Mouse (Mus musculus): ENCODE measurements around the gene Acap1. TPM values are rescaled to one million over a fixed set of nuclear protein-coding genes. Genes with fewer than 3 reads are reported as not detected.
"Not testable (repeated sequence)": the region's sequence is repeated elsewhere in the genome, so short reads cannot be mapped to it uniquely, and the experiment has no call there.

The Acap1 gene
- polyA plus RNA-seq, 1 experiment from 2014 or later = 5.2 TPM

DNA sequence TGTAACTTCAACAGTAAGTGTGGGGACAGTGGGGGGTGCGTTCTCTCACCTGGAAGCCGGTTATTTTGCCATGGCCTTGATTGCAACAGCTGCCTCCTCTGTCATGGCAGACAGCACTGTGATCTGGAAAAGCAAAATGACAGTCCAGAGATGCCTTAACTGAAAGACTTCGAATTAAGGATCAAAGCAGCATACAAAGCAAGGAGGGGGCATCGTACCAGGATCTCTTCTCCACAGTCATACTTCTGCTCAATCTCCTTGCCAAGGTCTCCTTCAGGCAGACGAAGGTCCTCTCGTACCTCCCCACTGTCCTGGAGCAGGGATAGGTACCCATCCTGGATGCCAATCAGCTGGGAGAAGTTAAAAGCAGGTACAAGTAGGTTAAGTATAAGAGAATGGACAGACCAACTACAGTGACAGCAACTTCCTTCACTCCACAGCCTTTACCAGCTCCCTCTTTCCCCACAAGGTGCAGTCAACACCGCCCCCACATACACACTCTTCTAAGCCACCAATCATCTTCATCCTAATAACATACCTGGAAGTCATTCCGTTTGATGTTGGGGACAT, 22.1 kb upstream of the Acap1 start:
- no peaks in the 10 kb centered on the region for H3K27me3 ChIP-seq (replicated peaks; ENCODE audit: control insufficient read depth, insufficient read depth, low read length)
- no peak overlapping the region for H3K9ac ChIP-seq (ENCODE audit: low read depth, low read length)
- ATAC-seq = no peak
- H3K4me3 ChIP-seq (ENCODE audit: low read length) = no peak overlapping the region
- no peak overlapping the region for H3K4me2 ChIP-seq (ENCODE audit: low read depth, low read length)
- H3K36me3 ChIP-seq (ENCODE audit: control insufficient read depth, insufficient read depth, low read length) = peaks cover 15% of the 10 kb centered on the region
- H3K4me1 ChIP-seq (ENCODE audit: control insufficient read depth, insufficient read depth, low read length) = peaks cover 34% of the 10 kb centered on the region
- no peaks in the 10 kb centered on the region for H3K9me3 ChIP-seq (ENCODE audit: control insufficient read depth, low read length)
- WGBS = 85% methylated on average over 8 of the region's 8 CpGs
- no peak overlapping the region for H3K27ac ChIP-seq (ENCODE audit: low read length)

DNA sequence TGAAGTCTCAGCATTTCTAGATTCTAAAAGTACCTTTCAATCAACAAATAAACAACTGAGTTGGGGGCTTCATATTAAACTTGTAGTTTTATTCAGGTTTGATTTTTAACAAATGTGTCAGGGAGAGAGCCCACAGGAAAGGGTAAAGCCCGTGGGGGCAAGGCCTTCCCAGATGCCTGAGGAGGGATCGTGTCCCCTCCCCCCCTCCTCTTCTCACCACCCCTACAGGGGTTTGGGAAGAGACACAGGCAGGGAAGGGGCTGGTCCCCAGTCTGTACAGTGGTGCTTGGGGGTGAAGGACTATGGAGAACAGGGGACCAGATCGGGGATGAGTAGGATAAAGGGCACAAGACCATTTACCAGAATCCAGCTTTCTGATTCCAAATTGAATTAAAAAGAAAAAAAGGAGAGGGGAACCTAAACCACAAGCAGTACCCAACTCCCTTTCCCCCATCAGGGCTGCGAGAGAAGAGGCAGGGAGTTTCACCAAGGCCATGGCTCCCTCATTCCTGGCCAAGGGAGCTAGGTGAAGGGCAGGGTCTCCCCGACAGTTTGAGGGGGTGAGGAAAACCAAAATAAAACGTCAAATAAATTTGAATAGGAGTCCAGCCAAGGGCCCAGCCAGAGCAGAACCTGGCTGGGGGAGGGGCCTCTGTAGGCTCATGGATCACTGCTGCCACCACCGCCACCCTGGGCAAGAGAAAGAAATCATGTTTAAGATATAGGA, 21.5 kb upstream of the Acap1 start:
- 64% methylated on average over 7 of the region's 7 CpGs for WGBS
- H3K4me3 ChIP-seq (ENCODE audit: low read length); H3K9ac ChIP-seq (ENCODE audit: low read depth, low read length); H3K9me3 ChIP-seq (ENCODE audit: control insufficient read depth, low read length); ATAC-seq; H3K27me3 ChIP-seq (replicated peaks; ENCODE audit: control insufficient read depth, insufficient read depth, low read length); H3K4me2 ChIP-seq (ENCODE audit: low read depth, low read length); H3K27ac ChIP-seq (ENCODE audit: low read length): not testable (repeated sequence)
- Histone ChIP-seq H3K4me1 (ENCODE audit: control insufficient read depth, insufficient read depth, low read length) (peaks cover 34% of the 10 kb centered on the region), H3K36me3 (ENCODE audit: control insufficient read depth, insufficient read depth, low read length) (peaks cover 18% of the 10 kb centered on the region)

DNA sequence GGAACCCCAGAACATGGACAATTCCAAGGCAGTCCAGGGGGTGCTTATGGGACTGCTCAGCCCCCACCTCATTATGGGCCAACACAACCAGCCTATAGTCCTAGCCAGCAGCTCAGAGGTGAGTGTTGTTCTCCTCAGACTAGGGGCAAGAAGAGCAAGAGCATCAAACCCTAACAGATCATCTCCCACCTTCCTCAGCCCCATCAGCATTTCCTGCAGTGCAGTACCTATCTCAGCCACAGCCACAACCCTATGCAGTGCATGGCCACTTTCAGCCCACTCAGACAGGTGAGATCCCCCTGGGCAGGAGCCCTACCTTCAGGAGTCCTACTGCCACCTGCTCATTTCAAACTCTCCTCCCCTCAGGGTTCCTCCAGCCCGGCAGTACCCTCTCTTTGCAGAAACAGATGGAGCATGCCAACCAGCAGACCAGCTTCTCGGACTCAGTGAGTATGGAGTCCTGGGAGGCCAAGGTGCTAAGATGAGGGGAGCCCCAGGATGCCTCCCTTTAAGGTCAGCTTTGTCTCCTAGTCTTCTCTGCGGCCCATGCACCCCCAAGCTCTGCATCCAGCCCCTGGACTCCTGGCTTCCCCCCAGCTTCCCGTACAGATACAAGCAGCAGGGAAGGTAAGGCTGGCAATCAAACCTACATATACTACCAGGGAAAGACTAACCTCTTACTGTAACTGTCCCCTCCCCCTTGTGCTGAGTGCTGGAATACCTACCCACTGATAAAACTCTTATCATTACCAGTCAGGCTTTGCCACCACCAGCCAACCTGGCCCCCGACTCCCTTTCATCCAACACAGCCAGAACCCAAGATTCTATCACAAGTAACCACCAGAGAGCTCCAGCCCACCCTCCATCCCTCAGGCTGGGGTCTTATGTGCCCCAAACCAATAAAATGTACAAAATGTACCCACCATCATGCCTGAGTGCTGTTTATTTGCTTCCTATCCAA, 20.6 kb upstream of the Acap1 start:
- Histone ChIP-seq H3K36me3 (ENCODE audit: control insufficient read depth, insufficient read depth, low read length) (peaks cover 27% of the 10 kb centered on the region), H3K4me3 (ENCODE audit: low read length) (no peak overlapping the region), H3K4me2 (ENCODE audit: low read depth, low read length) (0 out of 2 replicates have a peak overlapping the region, but pooled peaks have one; percentile 3), H3K9me3 (ENCODE audit: control insufficient read depth, low read length) (no peaks in the 10 kb centered on the region), H3K4me1 (ENCODE audit: control insufficient read depth, insufficient read depth, low read length) (peaks cover 34% of the 10 kb centered on the region), H3K9ac (ENCODE audit: low read depth, low read length) (peak overlapping the region; percentile 33), H3K27ac (ENCODE audit: low read length) (no peak overlapping the region), H3K27me3 (replicated peaks; ENCODE audit: control insufficient read depth, insufficient read depth, low read length) (no peaks in the 10 kb centered on the region)
- no peak for ATAC-seq
- 66% methylated on average over 5 of the region's 5 CpGs for WGBS

DNA sequence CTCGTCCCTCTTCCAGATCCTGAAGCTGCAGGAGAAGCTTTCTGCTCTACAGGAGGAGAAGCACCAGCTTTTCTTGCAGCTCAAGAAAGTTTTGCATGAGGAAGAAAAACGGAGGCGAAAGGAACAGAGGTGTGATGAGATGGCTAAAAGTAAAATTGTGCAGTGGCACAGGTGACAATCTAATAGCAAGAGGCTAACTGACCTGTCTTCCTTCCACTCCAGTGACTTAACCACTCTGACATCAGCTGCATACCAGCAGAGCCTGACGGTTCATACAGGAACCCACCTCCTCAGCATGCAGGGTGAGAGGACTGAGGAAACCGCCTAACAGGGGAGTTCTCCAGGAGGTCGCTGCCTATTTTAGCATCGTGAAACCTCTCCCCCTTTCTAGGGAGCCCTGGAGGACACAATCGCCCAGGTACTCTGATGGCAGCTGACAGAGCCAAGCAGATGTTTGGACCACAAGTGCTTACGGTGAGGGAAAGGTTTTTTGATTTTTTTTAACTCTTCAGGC, 19.6 kb upstream of the Acap1 start:
- Histone ChIP-seq H3K4me1 (ENCODE audit: control insufficient read depth, insufficient read depth, low read length) (peaks cover 34% of the 10 kb centered on the region), H3K9ac (ENCODE audit: low read depth, low read length) (no peak overlapping the region), H3K9me3 (ENCODE audit: control insufficient read depth, low read length) (no peaks in the 10 kb centered on the region), H3K4me3 (ENCODE audit: low read length) (peak overlapping the region; percentile 79), H3K36me3 (ENCODE audit: control insufficient read depth, insufficient read depth, low read length) (peaks cover 34% of the 10 kb centered on the region), H3K4me2 (ENCODE audit: low read depth, low read length) (peak overlapping the region; percentile 94), H3K27ac (ENCODE audit: low read length) (no peak overlapping the region; the same call in 1 of the 2 replicates), H3K27me3 (replicated peaks; ENCODE audit: control insufficient read depth, insufficient read depth, low read length) (no peaks in the 10 kb centered on the region)
- ATAC-seq = no peak
- WGBS = 39% methylated on average over 9 of the region's 9 CpGs

DNA sequence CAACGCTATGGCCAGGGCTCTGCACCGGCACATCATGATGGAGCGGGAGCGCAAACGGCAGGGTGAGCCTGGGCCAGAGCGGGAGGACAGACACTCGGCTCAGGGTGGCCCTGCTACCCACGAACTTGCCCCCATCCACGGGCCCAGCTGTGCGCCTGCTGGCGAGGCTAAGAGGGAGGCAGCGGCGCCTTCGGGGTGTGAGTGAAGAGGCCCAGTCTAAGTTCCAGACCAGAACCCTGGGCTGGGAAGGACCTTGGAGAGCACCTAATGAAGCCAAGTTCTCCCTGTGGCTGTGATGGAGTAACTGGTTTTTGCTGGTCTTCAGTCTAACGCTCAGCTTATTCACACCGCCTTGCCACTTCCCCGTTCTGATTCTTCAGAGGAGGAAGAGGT, 19.0 kb upstream of the Acap1 start:
- Histone ChIP-seq H3K9ac (ENCODE audit: low read depth, low read length) (peak overlapping the region; percentile 91), H3K36me3 (ENCODE audit: control insufficient read depth, insufficient read depth, low read length) (peaks cover 40% of the 10 kb centered on the region), H3K27ac (ENCODE audit: low read length) (peak overlapping the region; percentile 84), H3K9me3 (ENCODE audit: control insufficient read depth, low read length) (no peaks in the 10 kb centered on the region), H3K4me1 (ENCODE audit: control insufficient read depth, insufficient read depth, low read length) (peaks cover 30% of the 10 kb centered on the region), H3K4me2 (ENCODE audit: low read depth, low read length) (peak overlapping the region; percentile 94), H3K4me3 (ENCODE audit: low read length) (peak overlapping the region; percentile 79), H3K27me3 (replicated peaks; ENCODE audit: control insufficient read depth, insufficient read depth, low read length) (no peaks in the 10 kb centered on the region)
- under 1% methylated on average over 17 of the region's 17 CpGs for WGBS
- no peak; the same call in 1 of the 2 replicates for ATAC-seq

DNA sequence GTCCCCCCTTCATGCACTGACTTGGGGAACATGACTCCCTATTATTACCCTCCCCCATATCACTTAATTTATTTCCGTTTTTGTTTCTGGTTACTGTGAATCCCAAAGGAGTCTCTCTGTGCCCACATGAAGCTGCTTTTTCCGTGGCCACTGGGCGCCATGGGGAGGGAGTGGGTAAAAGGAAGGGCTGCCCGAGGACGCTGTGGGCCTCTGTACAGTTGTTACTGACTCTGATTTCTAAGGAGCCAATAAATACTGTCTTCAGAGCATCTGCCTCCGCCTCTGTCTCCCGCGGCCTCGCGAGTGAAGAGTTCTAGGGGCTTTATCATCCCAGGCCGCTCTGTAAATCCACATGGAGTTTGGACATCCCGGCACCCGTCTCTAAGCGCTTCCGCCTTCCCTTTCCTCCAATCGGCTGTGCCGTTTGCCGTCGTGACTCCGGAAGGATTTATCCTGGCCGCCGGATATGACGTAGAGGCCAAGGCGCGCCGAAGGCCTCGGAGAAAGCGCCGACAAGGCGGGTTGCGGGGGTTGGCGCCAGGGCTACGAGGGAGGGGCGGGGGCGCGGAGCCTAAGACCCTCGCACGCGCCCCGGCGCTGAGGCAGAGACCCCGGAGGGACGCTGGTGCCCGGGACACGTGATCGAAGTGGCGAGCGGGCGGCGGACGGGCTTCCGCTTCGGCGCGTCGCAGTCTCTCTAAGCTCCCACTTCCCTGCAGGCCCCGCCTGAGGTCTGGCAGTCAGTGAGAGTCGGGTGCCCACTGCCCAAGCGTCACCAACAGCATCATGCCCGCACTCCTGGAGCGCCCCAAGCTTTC, 18.4 kb upstream of the Acap1 start, which contains the start of gene Gps2:
TSS of gene Gps2 (plus strand) at position 335 of the 818 bp plus-strand sequence.
- peak within 1 kb of the TSS; percentile 91 for H3K9ac ChIP-seq (ENCODE audit: low read depth, low read length)
- H3K27ac ChIP-seq (ENCODE audit: low read length) = peak within 1 kb of the TSS; percentile 84
- H3K4me3 ChIP-seq (ENCODE audit: low read length) = peak within 1 kb of the TSS; percentile 79
- peaks cover 24% of the 10 kb centered on the region for H3K4me1 ChIP-seq (ENCODE audit: control insufficient read depth, insufficient read depth, low read length)
- H3K4me2 ChIP-seq (ENCODE audit: low read depth, low read length) = peak within 1 kb of the TSS; percentile 94
- peaks cover 44% of the 10 kb centered on the region for H3K36me3 ChIP-seq (ENCODE audit: control insufficient read depth, insufficient read depth, low read length)
- H3K27me3 ChIP-seq (replicated peaks; ENCODE audit: control insufficient read depth, insufficient read depth, low read length) = no peaks in the 10 kb centered on the region
- H3K9me3 ChIP-seq (ENCODE audit: control insufficient read depth, low read length) = no peaks in the 10 kb centered on the region
- WGBS = 2% methylated on average over 61 of the region's 61 CpGs
- ATAC-seq = peak; percentile 88

DNA sequence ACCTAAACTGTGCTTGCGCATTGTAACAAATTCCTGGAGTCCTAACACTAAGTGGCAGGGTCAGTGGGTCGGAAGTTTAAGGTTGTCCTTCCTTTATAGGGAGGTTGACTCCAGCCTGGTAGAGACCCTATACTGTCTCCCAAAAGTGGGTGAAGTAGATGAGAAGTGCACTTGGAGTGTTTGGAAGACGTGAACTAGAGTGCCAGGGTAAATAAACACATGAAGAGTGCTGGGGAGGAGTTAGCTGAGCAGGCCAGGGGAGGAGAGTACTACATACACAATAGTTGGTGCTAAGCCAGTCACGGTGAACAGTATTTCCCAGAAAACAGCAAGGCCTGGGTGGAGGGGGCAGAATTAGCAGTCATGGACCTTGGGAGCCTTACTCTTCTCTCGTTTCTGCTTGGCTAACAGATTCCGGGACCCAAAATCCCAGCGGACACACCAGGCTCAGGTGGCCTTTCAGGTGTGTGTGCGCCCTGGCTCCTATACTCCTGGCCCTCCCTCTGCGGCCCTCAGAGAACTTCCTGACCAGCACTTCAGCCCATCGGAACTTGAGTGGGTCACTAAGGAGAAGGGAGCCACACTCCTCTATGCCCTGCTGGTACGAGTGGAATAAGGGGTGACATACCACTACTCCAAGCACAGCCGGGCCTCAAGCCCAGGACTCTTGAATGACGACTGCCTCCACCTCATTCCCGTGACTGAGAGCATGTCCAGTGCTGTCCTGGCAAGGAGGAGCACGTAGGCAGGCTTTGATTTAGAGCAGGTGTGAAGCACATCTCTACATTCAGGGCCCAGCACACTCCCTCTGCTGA, 17.6 kb upstream of the Acap1 start:
- WGBS = 73% methylated on average over 15 of the region's 15 CpGs

DNA sequence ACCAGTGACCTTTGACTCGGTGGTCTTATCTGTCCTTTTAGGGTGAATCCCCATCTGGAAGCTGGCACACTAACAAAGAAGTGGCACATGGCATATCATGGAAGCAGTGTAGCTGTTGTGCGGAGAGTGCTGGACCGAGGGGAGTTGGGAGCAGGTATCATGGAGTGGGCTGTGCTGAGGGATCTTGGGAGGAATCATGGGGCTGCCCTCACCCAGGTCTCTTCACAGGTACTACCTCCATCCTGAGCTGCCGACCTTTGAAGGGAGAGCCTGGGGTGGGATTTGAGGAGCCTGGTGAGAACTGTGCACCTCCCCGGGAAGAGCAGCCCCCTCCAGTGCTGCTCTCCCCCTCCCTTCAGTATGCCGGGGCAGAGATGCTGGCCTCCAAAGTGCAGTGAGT, 16.4 kb upstream of the Acap1 start:
- Histone ChIP-seq H3K27ac (ENCODE audit: low read length) (no peak overlapping the region), H3K4me3 (ENCODE audit: low read length) (no peak overlapping the region), H3K36me3 (ENCODE audit: control insufficient read depth, insufficient read depth, low read length) (peaks cover 55% of the 10 kb centered on the region), H3K27me3 (replicated peaks; ENCODE audit: control insufficient read depth, insufficient read depth, low read length) (no peaks in the 10 kb centered on the region), H3K9ac (ENCODE audit: low read depth, low read length) (no peak overlapping the region), H3K4me1 (ENCODE audit: control insufficient read depth, insufficient read depth, low read length) (peaks cover 18% of the 10 kb centered on the region), H3K4me2 (ENCODE audit: low read depth, low read length) (no peak overlapping the region), H3K9me3 (ENCODE audit: control insufficient read depth, low read length) (no peaks in the 10 kb centered on the region)
- ATAC-seq = no peak
- 89% methylated on average over 6 of the region's 6 CpGs for WGBS

More for the DNA sequence above, 17.6 kb upstream of the Acap1 start:
- Histone ChIP-seq H3K9ac (ENCODE audit: low read depth, low read length) (peak overlapping the region; percentile 91), H3K27ac (ENCODE audit: low read length) (no peak overlapping the region), H3K4me1 (ENCODE audit: control insufficient read depth, insufficient read depth, low read length) (peaks cover 22% of the 10 kb centered on the region), H3K4me2 (ENCODE audit: low read depth, low read length) (peak overlapping the region; percentile 94), H3K36me3 (ENCODE audit: control insufficient read depth, insufficient read depth, low read length) (peaks cover 51% of the 10 kb centered on the region), H3K4me3 (ENCODE audit: low read length) (peak overlapping the region; percentile 79), H3K9me3 (ENCODE audit: control insufficient read depth, low read length) (no peaks in the 10 kb centered on the region), H3K27me3 (replicated peaks; ENCODE audit: control insufficient read depth, insufficient read depth, low read length) (no peaks in the 10 kb centered on the region)
- no peak for ATAC-seq

Data from intestine, embryonic 16.5 days (tissue).